Mouse (Mus musculus): ENCODE measurements around the gene Bbs12. TPM values are rescaled to one million over a fixed set of nuclear protein-coding genes. Genes with fewer than 3 reads are reported as not detected.

Gene Bbs12
- 0.96 and 1.1 TPM in 2 replicates for polyA plus RNA-seq (2012; rRNA removed)

GRCm38 (mm10) chr3:37312370-37312941 lies at the start of gene Bbs12, which contains the start of gene Cetn4:
Bbs12 (plus strand) TSS chr3:37312554.
Cetn4 (minus strand) TSS chr3:37312708.

DNA sequence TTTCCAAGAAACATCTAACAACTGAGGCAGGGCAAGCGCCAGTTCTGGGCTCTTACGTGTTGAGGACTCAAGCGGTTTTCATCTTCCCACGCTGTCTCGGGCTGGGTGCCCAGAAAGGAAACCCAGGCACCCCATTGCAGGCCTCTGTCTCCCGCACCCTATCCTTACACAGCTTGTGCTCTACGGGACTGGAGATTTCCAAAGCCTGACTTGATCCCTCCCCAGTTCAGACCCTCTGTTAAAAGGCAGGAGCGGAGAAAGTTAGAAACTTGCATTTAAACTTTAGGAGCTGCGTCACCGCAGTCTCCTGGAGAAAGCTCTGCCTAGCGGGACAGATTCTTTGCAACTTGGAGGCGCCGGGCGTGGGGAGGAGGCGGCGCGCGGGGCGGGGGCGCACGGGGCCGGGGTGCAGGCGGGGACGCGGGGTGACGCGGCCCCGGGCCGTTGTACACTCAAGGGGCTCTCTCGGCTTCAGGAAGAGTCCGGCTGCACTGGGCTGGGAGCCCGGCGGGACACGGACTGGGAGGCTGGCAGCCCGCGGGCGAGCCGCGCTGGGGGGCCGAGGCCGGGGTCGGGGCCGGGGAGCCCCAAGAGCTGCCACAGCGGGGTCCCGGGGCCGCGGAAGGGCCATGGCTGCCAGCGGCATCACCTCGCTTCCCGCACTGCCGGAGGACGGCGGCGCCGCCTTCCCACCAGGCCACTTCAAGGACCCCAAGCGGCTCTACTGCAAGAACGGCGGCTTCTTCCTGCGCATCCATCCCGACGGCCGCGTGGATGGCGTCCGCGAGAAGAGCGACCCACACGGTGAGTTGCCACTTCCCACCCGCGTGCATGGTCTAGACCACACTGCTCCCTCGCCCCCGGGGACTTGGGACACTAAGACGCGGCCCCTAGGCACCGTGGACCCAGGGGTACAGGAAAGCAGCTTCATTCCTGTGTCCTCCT lies 36.1 kb downstream of the Bbs12 start, which contains the start of gene Fgf2:
Gene Fgf2 (plus strand): TSS at position 126 of the 945 bp plus-strand sequence.

Other genes with a start within 250 kb of the Bbs12 start
- gene Adad1, start 249.0 kb upstream of the Bbs12 start, polyA plus RNA-seq (2012; rRNA removed): 0.02 and 0.07 TPM in 2 replicates
- gene Il2, start 186.6 kb upstream of the Bbs12 start, polyA plus RNA-seq (2012; rRNA removed): 0.03 TPM in 1 of 2 replicates, not detected in the other
- gene Il21, start 79.9 kb upstream of the Bbs12 start, polyA plus RNA-seq (2012; rRNA removed): not detected in 2 replicates
- gene Cetn4, start 154 bp downstream of the Bbs12 start, polyA plus RNA-seq (2012; rRNA removed): 0.75 and 0.77 TPM in 2 replicates
- 0.32 and 0.68 TPM in 2 replicates for gene Fgf2, start 35.8 kb downstream of the Bbs12 start, polyA plus RNA-seq (2012; rRNA removed)
- 4.0 and 4.8 TPM in 2 replicates for gene Spata5, start 107.3 kb downstream of the Bbs12 start, polyA plus RNA-seq (2012; rRNA removed)
- gene Nudt6, start 107.7 kb downstream of the Bbs12 start, polyA plus RNA-seq (2012; rRNA removed): 6.2 and 6.8 TPM in 2 replicates

Data from liver, embryonic 18 days (tissue).